In genomic region chr6:42692154-42692516, GRCm38 (mm10) we compare ENCODE assay signal across 8 mouse cellular contexts. TPM values are rescaled to one million over a fixed set of nuclear protein-coding genes. Genes with fewer than 3 reads are reported as not detected.
DNase-seq lines count a peak whose midpoint lies in the region; ATAC-seq lines count a peak whose summit lies in the region.

No protein-coding gene starts in this region.

- peaks cover 17% of the 10 kb centered on the region for H3K36me3 ChIP-seq in hindbrain, embryonic 14.5 days (replicated peaks; ENCODE audit: control insufficient read depth, insufficient read depth)

- ATAC-seq in hindbrain, embryonic 14.5 days (ENCODE audit: low FRiP score) = peak; percentile 90
- ATAC-seq in monocyte, adult 5-6 weeks (replicated peaks; ENCODE audit: insufficient number of reproducible peaks, low FRiP score, low TSS enrichment, poor library complexity, severe bottlenecking) = no peak

- WGBS in hindbrain, embryonic 14.5 days = 0% methylated on average over 10 of the region's 10 CpGs

- peak; percentile 95 for DNase-seq in adipocyte (ENCODE audit: low spot score)
- peak; percentile 81 to 84 for DNase-seq in cerebellum, postnatal 36 days
- DNase-seq in gastrocnemius, adult 18-20 months (ENCODE audit: low spot score) = peak; percentile 80
- DNase-seq in hindbrain, embryonic 14.5 days (ENCODE audit: low spot score) = peak; percentile 80
- DNase-seq in layer of hippocampus, postnatal 36 days = peak; percentile 71 to 78
- peak; percentile 94 for DNase-seq in lung, postnatal 10 days
- DNase-seq in retina, postnatal 1 day = peak; percentile 93

- no peaks in the 10 kb centered on the region for H3K27me3 ChIP-seq in hindbrain, embryonic 14.5 days (ENCODE audit: control insufficient read depth, insufficient read depth, low read length)

- H3K4me3 ChIP-seq in hindbrain, embryonic 14.5 days (replicated peaks; ENCODE audit: low read length) = peak overlapping the region; percentile 62

- H3K9me3 ChIP-seq in hindbrain, embryonic 14.5 days (ENCODE audit: control insufficient read depth, low read length) = no peaks in the 10 kb centered on the region

- peak overlapping the region; percentile 71 for H3K4me2 ChIP-seq in hindbrain, embryonic 14.5 days (replicated peaks)

- H3K4me1 ChIP-seq in hindbrain, embryonic 14.5 days (replicated peaks; ENCODE audit: control insufficient read depth, insufficient read depth, low read length) = peaks cover 24% of the 10 kb centered on the region

- peak overlapping the region; percentile 86 for H3K9ac ChIP-seq in hindbrain, embryonic 14.5 days

- peak overlapping the region; percentile 97 for H3K27ac ChIP-seq in hindbrain, embryonic 14.5 days

RNA-seq across cellular contexts. Expression of gene Tcaf1, which starts 17.8 kb away (rescaled TPM):
- 1 to 10 TPM; 4.7 to 4.9 TPM for total RNA-seq in gastrocnemius, adult 18-20 months (2021)
- 212 and 229 TPM in 2 replicates for polyA plus RNA-seq in hindbrain, embryonic 14.5 days (2014; fragmentation: Nextera tagmentation; extraction: Ambion mirVana)
- 100 to 1,000 TPM; 221 to 227 TPM for total RNA-seq in layer of hippocampus, postnatal 36 days (2021)
- not detected in 3 replicates for total RNA-seq in monocyte, adult 5-6 weeks (2017)

RNA-seq across cellular contexts. Expression of gene Olfr453, which starts 47.0 kb away (rescaled TPM):
- not detected for total RNA-seq in gastrocnemius, adult 18-20 months (2021)
- not detected in 2 replicates for polyA plus RNA-seq in hindbrain, embryonic 14.5 days (2014; fragmentation: Nextera tagmentation; extraction: Ambion mirVana)
- total RNA-seq in layer of hippocampus, postnatal 36 days (2021) = not detected
- total RNA-seq in monocyte, adult 5-6 weeks (2017) = not detected in 3 replicates

RNA-seq across cellular contexts. Expression of gene Tcaf2, which starts 47.1 kb away (rescaled TPM):
- total RNA-seq in gastrocnemius, adult 18-20 months (2021) = 1 to 10 TPM; 1.7 to 2.0 TPM
- 0.86 and 1.5 TPM in 2 replicates for polyA plus RNA-seq in hindbrain, embryonic 14.5 days (2014; fragmentation: Nextera tagmentation; extraction: Ambion mirVana)
- total RNA-seq in layer of hippocampus, postnatal 36 days (2021) = under 1 TPM; 0.56 to 0.62 TPM
- total RNA-seq in monocyte, adult 5-6 weeks (2017) = not detected in 3 replicates

Comparison
In these comparisons a context has a peak if more than half of its experiments do, and no peak if none do; other contexts are left out.
1. RNA of gene Tcaf1, which starts 17.8 kb away (total RNA-seq): 221 to 227 TPM in layer of hippocampus, postnatal 36 days; 4.7 to 4.9 TPM in gastrocnemius, adult 18-20 months and not detected in monocyte, adult 5-6 weeks; every median in the first group is over 10 times any median in the second.
2. Peak in every context shown above with its lines, with median percentiles within 50 percentile points of each other: DNase-seq.